Comparison of ENCODE assay signal across 9 mouse cellular contexts in genomic region chr3:105453214-105453950, GRCm38 (mm10). TPM values are rescaled to one million over a fixed set of nuclear protein-coding genes. Genes with fewer than 3 reads are reported as not detected.
DNase-seq lines count a peak whose midpoint lies in the region; ATAC-seq lines count a peak whose summit lies in the region.
"Had no signal": no experiment of that assay in that cellular context is flagged by ENCODE, and none has a peak within 500 bp of the region (broad histone marks: within the 10 kb centered on the region; RNA-seq: fewer than 3 reads in every experiment).

No protein-coding gene starts in this region.

- H3K4me2 ChIP-seq in kidney, embryonic 14.5 days (replicated peaks; ENCODE audit: low read depth, low read length): peak overlapping the region; percentile 96
- peak overlapping the region; percentile 100 for H3K4me2 ChIP-seq in embryonic facial prominence, embryonic 12.5 days (replicated peaks)
- peak overlapping the region; percentile 87 for H3K4me2 ChIP-seq in hindbrain, embryonic 14.5 days (replicated peaks)
- peak overlapping the region; percentile 86 for H3K4me2 ChIP-seq in midbrain, embryonic 15.5 days

- peaks cover 42% of the 10 kb centered on the region for H3K27me3 ChIP-seq in kidney, embryonic 14.5 days (ENCODE audit: control insufficient read depth, insufficient read depth, low read length)
- peaks cover 64% of the 10 kb centered on the region for H3K27me3 ChIP-seq in embryonic facial prominence, embryonic 12.5 days
- peaks cover 5% of the 10 kb centered on the region; the same call in 1 of the 2 replicates for H3K27me3 ChIP-seq in hindbrain, embryonic 14.5 days (ENCODE audit: control insufficient read depth, insufficient read depth, low read length)
- no peaks in the 10 kb centered on the region; the same call in 1 of the 2 replicates for H3K27me3 ChIP-seq in midbrain, embryonic 15.5 days (replicated peaks)

- no peak overlapping the region for H3K27ac ChIP-seq in kidney, embryonic 14.5 days (ENCODE audit: low read depth, low read length)
- no peak overlapping the region for H3K27ac ChIP-seq in embryonic facial prominence, embryonic 12.5 days
- 0 out of 2 replicates have a peak overlapping the region, but pooled peaks have one; percentile 81 for H3K27ac ChIP-seq in hindbrain, embryonic 14.5 days
- peak overlapping the region; percentile 84 for H3K27ac ChIP-seq in midbrain, embryonic 15.5 days

- no peak for DNase-seq in kidney, adult 18-20 months
- peak; percentile 26 for DNase-seq in hindbrain, embryonic 14.5 days (ENCODE audit: low spot score)
- DNase-seq in thymus, postnatal 4 days: no peak
- DNase-seq in urinary bladder, postnatal 14 days (ENCODE audit: low spot score): no peak
- no peak for DNase-seq in T-cell, adult 2 months (ENCODE audit: low spot score)

- H3K36me3 ChIP-seq in kidney, embryonic 14.5 days (ENCODE audit: control insufficient read depth, insufficient read depth, low read length): no peaks in the 10 kb centered on the region
- H3K36me3 ChIP-seq in embryonic facial prominence, embryonic 12.5 days: no peaks in the 10 kb centered on the region
- H3K36me3 ChIP-seq in hindbrain, embryonic 14.5 days (replicated peaks; ENCODE audit: control insufficient read depth, insufficient read depth): no peaks in the 10 kb centered on the region
- H3K36me3 ChIP-seq in midbrain, embryonic 15.5 days (replicated peaks): no peaks in the 10 kb centered on the region

- no peaks in the 10 kb centered on the region for H3K9me3 ChIP-seq in kidney, embryonic 14.5 days (ENCODE audit: control insufficient read depth, low read length)
- H3K9me3 ChIP-seq in embryonic facial prominence, embryonic 12.5 days: no peaks in the 10 kb centered on the region
- H3K9me3 ChIP-seq in hindbrain, embryonic 14.5 days (ENCODE audit: control insufficient read depth, low read length): no peaks in the 10 kb centered on the region
- no peaks in the 10 kb centered on the region for H3K9me3 ChIP-seq in midbrain, embryonic 15.5 days

- 4% methylated on average over 19 of the region's 19 CpGs for WGBS in kidney, embryonic 14.5 days
- WGBS in embryonic facial prominence, embryonic 12.5 days: 2% methylated on average over 19 of the region's 19 CpGs
- WGBS in hindbrain, embryonic 14.5 days: 2% methylated on average over 19 of the region's 19 CpGs
- under 1% methylated on average over 19 of the region's 19 CpGs for WGBS in midbrain, embryonic 15.5 days

- ATAC-seq in kidney, embryonic 14.5 days (ENCODE audit: low FRiP score, low TSS enrichment): no peak
- no peak for ATAC-seq in embryonic facial prominence, embryonic 12.5 days (ENCODE audit: insufficient number of reproducible peaks, insufficient read depth, low FRiP score, low TSS enrichment)
- ATAC-seq in hindbrain, embryonic 14.5 days (ENCODE audit: low FRiP score): no peak
- no peak for ATAC-seq in midbrain, embryonic 15.5 days (replicated peaks)

- H3K4me3 ChIP-seq in kidney, embryonic 14.5 days (ENCODE audit: low read length): peak overlapping the region; percentile 50
- H3K4me3 ChIP-seq in embryonic facial prominence, embryonic 12.5 days: peak overlapping the region; percentile 66
- H3K4me3 ChIP-seq in hindbrain, embryonic 14.5 days (replicated peaks; ENCODE audit: low read length): peak overlapping the region; percentile 59
- H3K4me3 ChIP-seq in midbrain, embryonic 15.5 days: peak overlapping the region; percentile 65
- H3K4me3 ChIP-seq: erythroblast, embryonic 14.5 days had no signal

- 0 out of 2 replicates have a peak overlapping the region, but pooled peaks have one; percentile 28 for H3K9ac ChIP-seq in kidney, embryonic 14.5 days (ENCODE audit: low read depth, low read length)
- H3K9ac ChIP-seq in embryonic facial prominence, embryonic 12.5 days: no peak overlapping the region
- peak overlapping the region; percentile 83 for H3K9ac ChIP-seq in hindbrain, embryonic 14.5 days
- H3K9ac ChIP-seq in midbrain, embryonic 15.5 days: peak overlapping the region; percentile 72

- peaks cover 14% of the 10 kb centered on the region for H3K4me1 ChIP-seq in kidney, embryonic 14.5 days (ENCODE audit: control insufficient read depth, insufficient read depth, low read length)
- peaks cover 20% of the 10 kb centered on the region; the same call in 1 of the 2 replicates for H3K4me1 ChIP-seq in embryonic facial prominence, embryonic 12.5 days
- H3K4me1 ChIP-seq in hindbrain, embryonic 14.5 days (replicated peaks; ENCODE audit: control insufficient read depth, insufficient read depth, low read length): peaks cover 19% of the 10 kb centered on the region
- peaks cover 40% of the 10 kb centered on the region for H3K4me1 ChIP-seq in midbrain, embryonic 15.5 days

RNA-seq across cellular contexts. Expression of gene Kcnd3, which starts 1.3 kb away (rescaled TPM):
- 1.5 and 2.8 TPM in 2 replicates for polyA plus RNA-seq in kidney, embryonic 14.5 days (2014; fragmentation: Nextera tagmentation; extraction: Ambion mirVana)
- 1.0 and 1.1 TPM in 2 replicates for polyA plus RNA-seq in embryonic facial prominence, embryonic 12.5 days (2016; fragmentation: Nextera tagmentation; extraction: Ambion mirVana)
- polyA plus RNA-seq in hindbrain, embryonic 14.5 days (2014; fragmentation: Nextera tagmentation; extraction: Ambion mirVana): 11.7 and 12.3 TPM in 2 replicates
- 12.5 and 12.8 TPM in 2 replicates for polyA plus RNA-seq in midbrain, embryonic 15.5 days (2015; fragmentation: Nextera tagmentation; extraction: Ambion mirVana)
- polyA plus RNA-seq: erythroblast, embryonic 14.5 days had no signal

Comparison
In these comparisons a context has a peak if more than half of its experiments do, and no peak if none do; other contexts are left out.
1. H3K27ac ChIP-seq: peak in hindbrain, embryonic 14.5 days (single experiment) and midbrain, embryonic 15.5 days (single experiment); none in kidney, embryonic 14.5 days (single experiment) and embryonic facial prominence, embryonic 12.5 days (single experiment).
2. Peak in every context shown above with its lines, with median percentiles within 50 percentile points of each other: H3K4me2 ChIP-seq and H3K4me3 ChIP-seq.